Mouse (Mus musculus): Measurements from ENCODE around the gene Cdh23.
A peak's percentile ranks its signal among the peaks of the same experiment; 100 is the strongest.

Gene Cdh23

DNA sequence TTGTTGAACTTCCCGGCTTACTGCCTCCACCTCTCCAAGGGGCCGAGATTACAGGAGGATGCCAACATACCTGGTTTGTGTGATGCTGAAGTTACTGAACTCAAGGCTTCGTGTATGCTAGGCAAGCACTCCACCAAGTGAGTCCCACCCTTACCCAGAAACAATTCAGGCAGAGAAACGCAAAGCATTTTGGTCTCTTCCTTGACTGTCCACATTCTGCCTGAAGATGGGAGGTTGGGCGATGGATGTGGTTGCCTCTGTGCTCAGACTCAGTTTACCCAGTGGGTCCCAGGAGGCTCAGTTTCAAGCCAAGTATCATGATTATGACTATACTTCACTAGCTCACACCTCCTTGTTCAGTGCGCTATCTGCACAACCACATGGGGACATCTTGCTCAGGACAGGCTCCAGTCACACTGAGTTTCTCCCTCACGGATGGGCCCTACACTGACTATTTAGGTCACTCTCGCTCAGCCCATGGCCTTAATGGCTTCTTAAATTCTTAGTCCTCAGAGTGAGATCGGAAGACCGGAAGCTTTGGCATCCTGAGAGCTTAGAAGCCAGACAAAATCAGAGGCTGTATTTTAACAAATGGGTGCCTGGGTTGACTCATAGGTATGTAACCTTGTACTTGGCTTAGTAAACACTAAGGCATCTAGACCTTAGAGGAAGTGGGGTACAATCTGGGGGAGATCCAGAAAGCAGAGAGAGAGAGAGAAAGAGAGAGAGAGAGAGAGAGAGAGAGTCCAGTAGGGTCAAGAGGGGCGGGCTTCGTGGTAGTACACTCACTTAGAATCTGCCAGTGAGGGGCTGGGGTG lies 118.2 kb downstream of the Cdh23 start:
- peak; percentile 14 to 28 for DNase-seq (ENCODE audit: low spot score in 2 of 2)

DNA sequence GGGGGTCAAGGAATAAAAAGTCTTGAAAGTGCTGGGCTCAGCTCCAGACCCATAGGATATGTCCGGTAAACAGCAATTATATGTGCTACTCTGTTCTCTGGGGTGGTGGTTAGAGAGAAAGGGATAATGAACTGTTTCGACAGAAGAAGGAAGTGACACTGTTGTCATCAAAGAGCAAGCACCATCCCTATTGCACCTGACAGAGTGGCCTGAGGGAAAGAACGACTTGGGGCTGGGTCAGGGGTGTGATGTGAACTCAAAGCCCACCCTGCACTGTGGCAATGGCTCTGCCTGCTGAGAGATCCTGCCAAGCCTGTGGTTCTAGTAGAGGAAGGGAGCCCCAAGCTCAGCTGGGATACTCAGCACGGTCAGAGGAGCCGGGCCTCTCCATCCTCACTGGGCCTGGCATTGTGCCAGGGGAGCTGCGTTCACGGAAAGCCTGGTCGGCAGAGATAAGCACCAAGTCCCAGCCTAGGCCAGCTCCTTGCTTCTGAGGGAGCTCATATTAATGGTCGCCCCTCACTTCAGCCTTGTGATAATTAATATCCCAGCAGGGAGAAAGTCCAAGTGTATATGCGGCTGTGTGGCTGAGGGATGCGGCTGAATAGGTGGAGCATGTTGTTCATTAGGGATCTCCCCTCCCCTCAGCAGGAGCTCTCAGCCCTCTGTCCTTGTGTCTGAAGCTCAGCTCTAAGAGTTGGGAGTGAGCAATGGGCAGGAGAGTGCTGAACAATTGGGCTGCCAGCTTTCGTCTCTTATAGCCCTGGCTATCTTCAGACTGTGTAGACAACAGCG lies 119.0 kb downstream of the Cdh23 start:
- DNase-seq (ENCODE audit: low spot score in 2 of 2): peak; percentile 83 to 87

DNA sequence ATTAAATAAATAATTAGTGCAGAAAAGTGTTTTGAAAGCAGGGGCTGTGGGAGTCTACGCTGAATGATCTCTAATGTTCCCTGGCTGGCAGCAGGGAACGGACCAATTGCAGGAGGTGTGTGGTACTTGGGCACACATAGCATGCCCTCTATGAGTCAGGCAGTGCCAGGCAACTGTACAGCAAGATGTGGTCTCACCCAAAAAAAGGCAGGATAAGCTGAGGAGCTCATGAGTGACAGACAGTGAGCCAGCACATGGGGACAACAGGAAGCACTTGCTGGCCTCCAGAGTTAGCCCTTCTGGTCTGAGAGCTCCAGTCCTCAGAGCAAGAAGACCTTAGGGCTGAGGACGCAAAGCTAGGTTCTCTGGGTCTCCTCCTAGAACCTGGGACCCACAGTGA lies 121.4 kb downstream of the Cdh23 start:
- DNase-seq (ENCODE audit: low spot score in 2 of 2): no peak

DNA sequence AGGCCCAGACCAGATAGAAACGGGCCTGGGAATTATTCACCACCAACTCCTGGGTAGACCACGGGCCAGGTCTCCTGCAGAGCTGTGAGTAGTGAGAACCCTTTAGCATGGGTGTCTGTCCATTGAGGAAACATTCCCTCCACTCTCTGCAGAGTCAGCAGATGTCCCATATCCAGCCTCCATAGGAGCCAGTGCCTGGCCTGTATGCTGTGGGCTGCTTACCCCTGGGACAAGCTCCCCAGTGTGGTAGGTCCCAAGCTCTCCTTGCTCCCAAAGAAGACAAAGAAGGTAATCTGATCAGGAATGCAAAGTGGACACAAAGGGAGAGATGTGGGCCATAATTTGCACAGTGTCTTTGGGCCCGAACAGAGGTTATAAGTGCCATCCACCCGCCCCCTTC lies 124.8 kb downstream of the Cdh23 start:
- DNase-seq (ENCODE audit: low spot score in 2 of 2): no peak

DNA sequence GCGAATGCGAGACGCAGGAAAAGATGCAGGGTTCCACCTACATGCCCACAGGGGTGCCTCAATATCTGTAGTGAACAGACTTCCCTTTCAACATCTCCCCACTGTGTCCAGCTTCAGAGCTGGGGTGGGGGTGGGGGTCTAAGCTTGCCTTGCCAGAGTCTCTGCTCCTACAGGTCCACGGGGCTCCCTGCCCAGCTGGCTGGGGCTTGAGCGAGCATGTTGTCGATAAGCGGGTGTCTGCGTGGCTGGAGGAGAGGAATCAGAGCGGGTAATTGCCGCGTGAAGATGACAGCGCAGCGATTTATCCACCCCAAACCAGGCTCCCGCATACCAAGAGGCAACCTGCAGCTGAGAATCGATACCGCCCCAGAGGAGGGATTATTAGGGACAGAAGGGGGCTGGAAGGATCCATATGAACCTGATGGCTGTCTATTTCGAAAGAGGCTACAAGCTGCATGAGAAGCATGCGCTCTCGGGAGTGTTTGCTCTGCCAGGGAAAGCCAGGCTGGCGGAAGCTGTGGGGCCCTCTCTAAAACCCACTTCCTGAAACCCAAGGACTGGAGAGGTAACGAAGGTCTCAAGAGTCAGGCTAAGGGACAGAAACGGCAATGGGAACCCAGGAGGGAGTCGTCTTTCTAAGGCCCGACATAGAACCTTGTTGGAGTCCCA lies 129.8 kb downstream of the Cdh23 start:
- DNase-seq (ENCODE audit: low spot score in 2 of 2): no peak

DNA sequence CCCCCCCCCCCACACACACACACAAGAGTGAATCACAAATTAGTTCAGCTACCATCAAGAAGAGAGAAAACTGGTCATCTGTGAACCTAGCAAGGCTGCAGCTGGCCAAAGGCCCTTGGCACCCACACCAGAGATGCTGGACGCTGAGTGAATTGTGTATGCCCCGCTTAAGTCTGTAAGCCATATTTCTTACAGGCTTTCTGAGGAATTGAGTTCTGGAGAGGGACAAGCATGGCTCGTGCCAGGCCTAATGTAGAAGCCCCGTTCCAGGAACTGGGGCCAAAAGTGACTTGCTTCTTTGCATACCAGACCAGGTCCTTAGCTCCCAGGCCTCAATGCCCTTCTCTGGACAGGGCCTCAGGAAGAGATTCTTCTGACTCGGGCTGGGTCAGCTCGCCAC lies 132.2 kb downstream of the Cdh23 start:
- no peak for DNase-seq (ENCODE audit: low spot score in 2 of 2)

DNA sequence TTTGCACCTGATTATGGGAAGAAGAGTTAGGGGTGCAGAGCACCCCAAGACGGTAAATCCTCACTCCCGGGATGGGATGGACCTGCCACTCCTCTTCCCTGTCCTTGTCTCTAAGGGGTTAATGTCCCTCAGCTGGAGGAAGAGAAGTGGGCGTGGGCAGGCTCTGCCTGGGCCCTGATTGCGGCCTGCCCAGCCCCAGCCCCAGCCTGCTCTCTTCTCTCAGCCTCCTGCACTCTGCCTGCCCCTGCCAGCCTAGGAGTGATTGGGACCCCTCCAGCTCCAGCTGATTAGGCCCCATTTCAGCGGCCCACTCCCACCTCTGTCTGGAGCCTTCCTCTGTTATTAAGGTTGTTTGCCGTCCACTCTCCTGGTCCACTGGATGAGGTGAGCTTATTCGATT lies 133.3 kb downstream of the Cdh23 start:
- DNase-seq (ENCODE audit: low spot score in 2 of 2): no peak

DNA sequence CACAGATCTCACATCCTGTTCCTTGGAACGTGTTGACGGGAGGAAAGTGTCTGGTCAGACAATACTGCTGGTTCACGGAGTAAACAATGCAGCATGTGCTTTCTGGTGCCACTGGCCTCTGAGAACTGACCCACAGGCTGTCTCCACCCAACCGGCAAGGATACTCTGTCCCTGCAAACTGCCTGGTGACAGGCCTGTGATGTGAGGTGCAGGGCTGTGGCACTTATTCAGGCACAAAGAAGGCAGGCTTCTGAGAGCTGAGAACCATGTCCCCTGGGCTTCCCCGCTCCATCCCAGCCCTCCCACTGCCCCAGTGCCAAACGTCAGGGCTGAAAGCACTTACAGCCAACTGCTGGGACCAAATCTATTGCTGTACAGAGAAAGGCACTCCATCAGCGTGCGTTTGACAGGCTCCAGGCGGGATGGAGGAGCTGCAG lies 137.8 kb downstream of the Cdh23 start:
- no peak for DNase-seq (ENCODE audit: low spot score in 2 of 2)

DNA sequence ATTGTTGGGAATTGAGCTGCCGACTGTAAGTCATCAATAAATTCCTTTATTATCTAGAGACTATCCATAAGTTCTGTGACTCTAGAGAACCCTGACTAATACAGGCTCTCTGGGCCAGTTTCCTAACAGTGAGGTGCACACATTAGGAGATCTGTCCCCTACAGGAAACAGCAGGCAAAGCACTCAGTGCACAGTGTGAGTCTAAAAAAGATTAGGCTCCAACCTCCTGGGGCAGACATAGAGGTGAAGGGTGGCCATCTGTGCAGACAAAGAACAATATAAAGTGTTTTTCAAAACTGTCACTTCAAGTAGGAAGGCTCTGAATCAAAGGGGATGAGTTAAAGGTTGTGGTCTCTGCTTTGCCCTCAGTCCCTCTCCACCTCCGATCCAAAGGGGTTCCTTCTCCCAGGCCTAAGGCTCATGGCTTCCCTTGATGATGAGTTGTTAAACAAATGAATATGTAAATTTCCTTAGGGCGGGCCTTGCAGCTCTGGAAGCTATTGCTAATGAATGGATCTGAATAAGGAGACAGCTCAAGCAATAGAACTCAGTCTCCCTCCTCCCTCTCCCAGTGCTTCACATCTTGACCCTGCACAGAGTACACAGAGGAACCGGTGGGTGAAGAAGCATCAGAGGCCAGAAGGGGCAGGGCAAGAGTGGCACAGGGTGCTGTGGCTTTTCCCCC lies 143.2 kb downstream of the Cdh23 start:
- DNase-seq (ENCODE audit: low spot score in 2 of 2): no peak

DNA sequence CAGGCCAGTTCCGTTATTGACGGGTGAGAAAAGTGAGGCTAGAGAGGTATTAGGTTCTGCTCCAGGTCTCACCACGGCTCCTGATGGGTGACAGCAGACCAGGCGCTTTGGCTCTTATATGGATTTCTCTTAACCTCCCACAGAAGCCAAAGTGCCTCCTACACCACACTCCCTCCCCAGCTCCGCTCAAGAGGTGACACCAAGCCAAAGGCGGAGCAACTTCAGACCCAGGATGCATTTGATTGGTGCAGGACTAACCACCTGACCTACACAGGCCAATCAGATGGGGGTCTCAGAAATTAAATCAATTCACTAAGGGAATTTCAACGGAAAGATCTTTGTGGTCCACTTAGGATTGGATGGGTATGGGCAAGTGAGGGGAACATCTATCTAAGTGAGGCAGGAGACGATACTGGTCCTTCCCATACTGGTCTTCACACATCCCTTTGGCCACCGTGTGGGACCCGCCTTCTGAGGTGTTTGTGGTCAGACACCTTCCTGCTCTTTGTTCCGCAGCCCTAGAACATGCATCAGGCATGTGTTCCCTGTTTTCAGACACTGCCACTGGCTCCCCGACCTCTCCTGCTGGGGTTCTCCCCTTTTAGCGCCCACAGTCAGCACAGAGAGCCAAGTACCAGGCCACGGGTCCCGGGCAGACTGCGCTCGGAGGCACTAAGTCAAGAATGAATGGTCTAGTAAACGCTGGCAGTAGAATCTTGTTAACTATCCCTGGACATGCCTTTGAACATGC lies 157.0 kb downstream of the Cdh23 start:
- DNase-seq (ENCODE audit: low spot score in 2 of 2): no peak

DNA sequence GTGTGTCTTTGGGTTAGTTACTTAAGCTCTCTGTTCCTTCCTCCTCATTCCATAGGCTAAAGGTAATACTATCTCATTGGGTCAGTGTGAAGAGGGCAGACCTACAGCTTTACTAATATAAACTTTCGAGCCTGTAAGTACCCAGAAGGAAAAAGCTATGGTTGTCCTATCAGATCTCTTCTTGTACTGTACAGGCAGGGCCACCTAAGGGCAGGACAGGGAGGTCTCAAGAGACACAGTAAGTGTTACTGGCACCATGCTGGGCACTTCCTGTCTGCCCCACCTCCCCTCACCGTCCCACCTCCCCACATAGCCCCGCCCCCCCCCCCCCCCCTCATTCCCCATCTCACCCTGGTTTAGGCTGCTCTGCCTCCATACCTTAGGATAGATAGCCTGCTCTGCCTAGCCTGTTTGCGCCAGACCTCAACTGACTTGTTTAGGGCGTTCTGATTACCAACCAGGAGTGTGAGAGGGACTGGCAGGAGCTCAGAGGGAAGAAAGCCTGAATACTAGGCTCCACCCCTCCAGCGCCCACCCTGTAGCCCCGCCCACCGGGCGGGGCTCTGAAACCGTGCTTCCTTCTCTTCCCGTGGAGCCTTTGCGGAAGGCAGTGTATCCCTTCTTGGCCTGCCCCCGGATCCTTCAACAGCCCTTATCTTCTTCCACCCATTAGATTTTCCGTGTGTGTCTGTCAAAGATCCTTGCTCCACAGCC lies 160.0 kb downstream of the Cdh23 start:
- DNase-seq (ENCODE audit: low spot score in 2 of 2): no peak

DNA sequence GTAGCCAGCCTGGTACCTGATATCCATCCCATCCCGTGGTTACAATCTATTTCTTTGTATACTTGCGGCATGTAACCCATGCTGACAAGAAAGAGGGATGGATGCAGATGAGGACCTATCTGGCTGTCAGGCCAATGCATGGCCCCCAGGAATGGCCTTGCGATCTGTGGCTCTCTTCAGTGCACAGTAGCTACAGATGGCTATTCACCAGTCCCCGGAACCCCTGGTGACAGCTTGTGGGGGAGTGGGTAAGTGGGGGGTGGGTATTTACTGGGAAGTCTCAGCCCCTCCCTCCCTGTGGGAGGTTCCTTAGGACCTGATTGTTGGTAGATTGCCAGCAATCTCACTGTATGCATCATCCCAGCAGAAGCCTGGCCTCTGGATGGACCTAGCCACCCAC lies 163.8 kb downstream of the Cdh23 start:
- DNase-seq (ENCODE audit: low spot score in 2 of 2): no peak

DNA sequence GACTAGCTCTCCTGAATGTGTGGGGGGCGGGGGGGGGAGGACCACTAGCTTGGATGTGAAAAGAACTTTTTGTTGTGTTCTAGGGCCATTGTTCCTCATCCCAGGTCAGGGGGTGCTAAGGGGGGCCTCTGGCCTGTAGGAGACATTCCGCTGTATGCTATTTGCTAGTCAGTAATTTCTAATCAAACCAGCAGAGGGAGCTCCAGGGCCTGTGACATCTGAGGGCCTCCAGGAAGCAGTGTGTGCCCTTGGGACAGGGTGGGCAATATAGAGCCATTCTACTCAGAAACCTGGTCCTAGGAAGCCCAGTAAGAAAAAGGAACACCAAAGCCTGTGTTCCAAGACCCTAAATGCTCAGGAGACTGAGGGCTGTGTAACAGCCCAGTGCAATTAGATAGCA lies 164.9 kb downstream of the Cdh23 start:
- peak in 1 of 2 experiments; percentile 43 for DNase-seq (ENCODE audit: low spot score in 2 of 2)

DNA sequence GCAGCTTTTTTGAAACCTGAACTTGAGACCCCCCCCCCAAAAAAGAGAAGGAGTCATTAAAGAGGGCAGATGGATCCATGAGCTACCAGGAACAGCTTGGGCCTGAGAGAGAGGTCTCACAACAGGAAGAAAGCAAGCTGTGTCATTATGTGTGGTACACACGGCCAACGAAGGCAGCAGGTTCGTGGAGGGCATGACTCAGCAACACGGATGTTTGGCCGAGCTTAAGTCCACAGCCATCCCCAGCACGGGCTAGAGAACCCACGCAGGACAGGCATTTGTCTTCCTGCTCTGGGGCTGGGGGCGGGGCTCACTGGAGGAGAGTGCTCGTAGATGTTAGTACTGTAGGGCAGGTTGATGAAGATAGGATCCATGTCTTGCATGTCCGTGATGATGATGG lies 165.7 kb downstream of the Cdh23 start:
- no peak for DNase-seq (ENCODE audit: low spot score in 2 of 2)

DNA sequence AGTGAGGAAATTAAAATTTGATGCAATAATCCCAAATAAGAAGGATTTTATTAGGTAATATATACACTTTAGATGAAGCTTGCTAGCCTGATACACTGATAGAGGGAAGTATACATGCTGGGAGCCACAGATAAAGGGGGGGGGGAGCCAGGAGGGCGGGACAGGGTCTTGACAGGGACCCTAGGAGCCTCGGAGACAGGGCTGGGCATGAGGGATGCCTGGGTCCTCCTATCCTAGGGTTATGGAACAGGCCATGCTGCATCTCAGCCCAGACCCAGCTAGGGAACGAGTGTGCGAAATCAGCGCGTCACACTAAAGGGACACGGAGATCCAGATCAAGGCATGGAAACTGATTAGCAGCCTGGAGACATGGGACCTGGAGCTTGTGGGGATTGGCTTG lies 168.3 kb downstream of the Cdh23 start:
- no peak for DNase-seq (ENCODE audit: low spot score in 2 of 2)

DNA sequence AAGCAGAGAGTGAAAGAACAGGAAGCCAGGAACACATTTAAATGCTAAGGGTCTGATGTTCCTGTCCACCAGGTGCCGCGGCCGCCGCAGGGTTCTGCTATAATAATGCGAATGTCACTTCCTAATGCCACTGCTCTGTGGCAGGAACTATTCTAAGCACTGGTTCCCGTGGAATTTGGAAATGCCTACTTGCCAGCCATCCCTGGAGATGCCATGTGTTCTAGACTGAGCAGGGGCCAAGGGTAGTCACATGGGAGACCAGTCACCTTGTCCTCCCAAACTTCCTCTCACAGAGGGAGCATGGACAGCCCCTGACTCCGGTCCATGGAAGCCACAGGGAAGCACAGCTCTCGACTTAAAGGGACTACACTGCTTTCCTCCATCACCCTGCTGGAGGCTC lies 171.2 kb downstream of the Cdh23 start:
- DNase-seq (ENCODE audit: low spot score in 2 of 2): no peak

DNA sequence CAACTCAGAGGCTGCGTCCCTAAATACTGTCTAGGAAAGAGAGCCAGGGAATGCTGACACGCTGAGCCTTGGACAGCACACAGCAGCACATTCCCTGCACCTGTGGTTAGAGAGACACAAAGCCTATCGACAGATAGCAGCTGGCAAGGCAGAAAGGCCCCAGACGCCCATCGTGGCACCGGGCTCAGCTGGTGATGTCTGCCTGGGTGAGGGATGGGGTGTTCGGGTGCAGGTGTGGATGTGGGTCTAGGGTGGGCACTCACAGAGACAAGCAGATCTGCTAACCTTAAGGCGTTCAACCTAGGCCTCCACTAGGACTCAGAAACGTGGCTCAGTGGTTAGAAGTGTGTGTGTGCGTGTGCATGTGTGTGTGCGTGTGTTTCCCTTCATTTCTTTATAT lies 180.0 kb downstream of the Cdh23 start:
- DNase-seq (ENCODE audit: low spot score in 2 of 2): no peak

DNA sequence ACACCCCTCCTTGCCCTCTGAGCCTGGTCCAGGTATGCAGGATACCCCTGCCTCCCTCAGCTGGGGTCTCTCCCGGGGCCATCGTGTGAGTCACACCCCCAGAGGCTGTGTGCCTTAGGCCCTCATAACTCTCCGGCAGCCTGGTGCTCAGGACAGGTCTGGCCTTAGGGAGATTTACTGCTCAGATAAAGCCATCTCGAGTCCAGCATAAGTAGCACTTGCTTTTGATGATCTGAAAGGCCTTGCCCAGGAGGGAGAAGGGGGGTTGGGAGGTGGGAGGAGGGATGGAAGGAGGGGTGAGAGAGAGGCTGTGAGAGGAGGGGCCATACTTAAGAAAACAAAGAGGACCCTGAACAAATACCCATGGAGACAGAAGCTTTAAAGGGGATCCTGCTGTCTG lies 197.8 kb downstream of the Cdh23 start:
- DNase-seq (ENCODE audit: low spot score in 2 of 2): no peak

DNA sequence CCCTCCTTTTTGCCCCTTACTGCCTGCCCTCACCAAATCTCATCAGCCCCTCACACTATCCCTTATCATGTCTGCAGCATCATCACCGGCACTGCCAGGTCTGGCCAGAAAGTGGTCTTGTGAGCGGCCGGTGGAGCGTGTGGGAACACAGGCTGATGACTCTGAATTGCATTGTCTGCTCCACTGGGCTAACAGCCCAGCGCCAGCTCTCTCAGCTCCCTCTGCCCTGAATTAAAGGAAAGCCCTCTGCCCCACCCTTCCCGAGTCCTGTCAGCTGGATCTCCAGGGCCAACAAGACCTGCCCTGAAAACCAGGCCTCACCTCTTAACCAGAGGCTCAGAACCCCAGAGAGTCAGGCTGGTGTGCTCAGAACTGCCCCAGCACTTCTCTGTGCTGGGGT lies 201.2 kb downstream of the Cdh23 start:
- no peak for DNase-seq (ENCODE audit: low spot score in 2 of 2)

DNA sequence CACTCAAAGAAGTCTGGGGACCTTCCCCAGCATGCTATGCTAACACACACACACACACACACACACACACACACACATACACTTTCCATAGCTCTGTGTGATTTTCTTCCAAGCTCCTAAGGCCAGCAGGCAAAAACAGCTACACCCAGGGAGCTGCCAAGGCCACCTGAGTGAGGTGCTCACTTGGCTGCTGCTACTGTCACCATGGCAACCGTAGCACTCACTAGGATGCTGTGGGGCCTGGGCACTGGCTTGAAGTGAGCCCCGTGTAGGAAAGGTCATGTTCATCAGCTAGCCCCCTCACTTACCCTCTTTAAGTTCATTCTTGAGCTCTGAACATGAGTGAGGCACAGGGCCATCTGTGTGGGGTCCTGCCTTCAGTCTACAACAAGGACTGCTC lies 204.8 kb downstream of the Cdh23 start:
- DNase-seq (ENCODE audit: low spot score in 2 of 2): no peak

DNA sequence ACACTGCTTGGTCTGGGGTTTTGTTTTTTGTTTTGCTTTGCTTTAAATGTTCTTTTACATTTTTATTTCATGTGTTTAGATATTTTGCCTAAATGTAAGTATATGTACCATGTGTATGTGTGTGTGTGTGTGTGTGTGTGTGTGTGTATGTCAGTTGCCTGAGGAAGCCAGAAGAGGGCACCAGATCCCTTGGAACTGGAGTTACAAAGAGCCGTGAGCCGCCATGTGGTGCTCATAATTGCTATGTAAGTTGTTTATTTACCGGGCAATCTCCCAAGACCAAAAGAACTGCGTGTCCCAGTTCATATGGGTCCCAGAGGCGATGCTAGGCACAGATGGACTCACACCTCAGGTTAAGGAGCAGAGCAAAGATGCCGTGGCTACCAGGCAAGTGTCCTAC lies 214.9 kb downstream of the Cdh23 start:
- no peak for DNase-seq (ENCODE audit: low spot score in 2 of 2)

All from spleen, postnatal 14 days (tissue).